Mouse (Mus musculus) heart, adult 11 months (tissue): ENCODE measurements around the gene Zfp341.

Experiments
- DNase-seq: peaks from one replicate; pipeline ENCODE4 v3.0.0; 2022

The Zfp341 gene

DNA sequence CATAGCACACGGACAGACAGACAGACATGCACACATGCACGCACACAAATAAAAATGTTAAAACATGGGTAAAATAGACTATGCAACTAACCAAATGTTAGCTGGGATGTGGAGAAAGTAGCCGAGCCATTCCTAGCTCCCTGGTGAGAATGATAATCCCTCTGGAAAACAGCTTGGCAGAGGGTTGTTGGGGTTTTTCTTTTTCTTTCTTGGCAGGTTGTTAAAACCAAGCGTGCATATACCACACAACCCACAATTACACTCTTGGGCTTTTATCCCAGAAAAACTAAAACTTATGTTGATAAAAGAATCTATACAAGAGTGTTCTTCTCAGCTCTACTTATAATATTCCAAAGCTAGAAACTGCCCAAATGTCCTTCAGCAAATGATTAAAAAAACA is 24.0 kb upstream of the Zfp341 start:
- no peak for DNase-seq

- DNase-seq = no peak
Observed at GRCm38 (mm10) chr2:154591239-154591638, 21.9 kb upstream of the Zfp341 start.

DNA sequence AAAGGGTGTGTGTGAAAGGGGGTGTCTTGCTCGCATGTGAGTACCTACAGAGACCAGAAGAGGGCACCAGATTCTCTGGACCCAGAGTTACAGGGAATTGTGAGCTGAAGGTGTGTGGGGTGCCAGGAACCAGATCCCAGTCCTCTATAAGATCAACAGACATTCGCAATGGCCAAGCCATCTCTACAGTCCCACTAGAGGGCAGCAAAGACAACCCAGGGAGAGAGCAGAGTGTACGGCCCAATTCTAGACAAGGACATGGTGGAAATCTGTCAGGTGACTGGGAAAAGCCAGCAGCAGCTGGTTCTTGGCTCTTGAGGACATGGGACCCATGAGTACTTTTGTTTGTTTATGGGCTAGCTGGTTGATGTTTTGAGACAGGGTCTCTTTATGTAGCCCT is 20.1 kb upstream of the Zfp341 start:
- no peak for DNase-seq

DNA sequence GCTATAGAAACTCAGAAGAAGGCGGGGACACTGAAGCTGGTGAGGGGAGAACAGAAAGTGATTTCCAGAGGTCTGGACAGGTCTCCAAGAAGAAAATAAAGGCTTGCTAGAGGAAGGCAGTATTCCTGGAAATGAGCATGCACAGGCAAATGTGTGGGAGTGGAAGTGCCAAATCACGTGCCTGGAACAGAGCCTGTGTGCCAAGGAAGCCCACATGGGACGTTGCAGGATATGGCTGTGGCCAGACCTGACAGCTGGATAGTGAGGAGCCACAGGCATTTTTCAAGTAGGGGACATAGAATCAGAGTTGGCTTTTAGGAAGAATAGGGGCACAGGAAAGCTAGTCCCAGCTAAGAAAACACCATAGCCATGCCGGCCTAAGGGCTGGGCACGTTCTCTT is 17.3 kb upstream of the Zfp341 start:
- no peak for DNase-seq

- DNase-seq = no peak
Observed at GRCm38 (mm10) chr2:154597399-154597798, 15.7 kb upstream of the Zfp341 start.

DNA sequence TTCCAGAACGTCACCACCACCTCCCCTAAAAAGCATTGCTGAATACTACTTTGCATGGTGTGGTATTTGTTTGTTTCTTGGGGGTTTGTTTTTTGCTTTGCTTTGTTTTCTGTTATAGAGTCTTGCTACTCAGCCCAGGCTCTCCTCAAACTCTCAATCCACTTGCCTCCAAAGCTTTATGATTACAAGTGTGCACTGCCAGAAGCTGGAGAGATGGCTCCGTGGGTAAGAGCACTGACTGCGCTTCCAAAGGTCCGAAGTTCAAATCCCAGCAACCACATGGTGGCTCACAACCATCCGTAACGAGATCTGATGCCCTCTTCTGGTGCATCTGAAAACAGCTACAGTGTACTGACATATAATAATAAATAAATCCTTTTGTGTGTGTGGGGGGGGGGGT is 12.5 kb upstream of the Zfp341 start:
- no peak for DNase-seq

DNA sequence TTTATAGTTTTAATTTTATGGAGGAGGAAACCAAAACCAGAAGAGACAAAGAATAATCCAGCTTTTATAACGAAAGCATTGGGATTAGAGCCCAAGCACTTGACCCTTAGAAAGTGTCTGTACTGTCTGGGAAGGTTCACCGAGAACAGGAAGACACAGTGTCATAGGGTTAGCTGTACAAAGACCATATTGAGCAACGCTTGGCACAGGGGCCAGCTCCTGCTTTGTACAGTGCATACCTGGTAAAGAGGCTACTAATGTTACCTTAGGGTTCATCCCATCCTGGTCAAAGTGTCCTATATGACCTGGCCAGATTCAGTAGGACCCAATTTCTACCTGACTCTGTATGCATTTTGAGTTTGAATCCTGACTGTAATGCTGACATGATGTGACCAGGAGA is 11.8 kb upstream of the Zfp341 start:
- no peak for DNase-seq

DNA sequence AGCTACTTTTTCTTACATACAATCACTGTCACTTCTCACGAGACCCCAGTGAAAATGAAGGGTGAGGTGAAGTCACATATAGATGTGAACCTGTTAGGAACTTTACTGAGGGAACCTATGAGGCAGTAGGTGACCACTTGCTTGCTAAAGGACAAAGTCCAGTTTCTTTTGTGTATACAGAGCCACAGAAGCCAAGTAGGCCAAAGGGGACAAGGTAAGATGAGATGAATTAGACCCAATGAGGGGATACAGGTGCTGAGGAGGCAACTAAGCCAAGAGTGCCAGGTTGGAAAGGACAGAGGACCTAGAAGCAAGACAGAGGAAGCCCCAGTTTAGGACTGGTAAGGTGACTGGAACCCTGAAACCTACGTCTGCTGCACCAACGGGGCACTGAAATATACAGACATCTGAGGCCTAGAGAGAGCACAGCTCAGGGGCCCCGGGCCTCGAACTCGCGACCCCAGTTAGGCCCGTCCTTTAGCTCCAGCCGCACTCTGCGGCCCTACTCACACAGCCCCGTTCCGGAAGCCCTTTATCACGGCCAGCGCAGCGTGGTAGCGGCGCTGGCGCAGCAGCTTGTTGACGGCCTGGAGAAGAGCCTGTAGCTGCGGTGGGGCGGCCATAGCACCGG is 10.0 kb upstream of the Zfp341 start:
- DNase-seq = no peak

DNA sequence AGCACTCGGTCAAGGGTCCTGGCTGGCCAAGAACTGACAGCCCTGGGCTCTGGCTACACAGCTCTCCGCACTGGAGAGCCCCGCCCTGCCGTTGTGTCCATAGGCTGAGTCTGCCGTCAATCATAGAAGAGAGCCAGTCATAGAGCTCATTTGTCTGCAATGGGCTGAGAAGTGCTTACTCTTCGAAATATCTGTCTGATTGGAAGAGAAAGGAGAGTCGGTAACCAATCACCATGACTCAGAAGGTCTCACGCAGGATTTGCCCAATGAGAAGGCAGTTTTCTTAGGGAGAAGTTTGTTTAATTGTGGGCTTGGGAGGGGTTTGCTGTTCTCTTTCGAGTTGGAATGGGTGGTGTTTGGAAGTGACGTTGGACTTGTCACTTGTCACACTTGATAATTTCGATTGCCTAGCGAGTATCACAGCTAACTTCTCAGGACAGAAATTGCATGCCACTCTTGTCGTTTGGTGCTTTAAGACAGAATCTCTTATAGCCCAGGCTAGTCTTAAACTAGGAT is 9.4 kb upstream of the Zfp341 start, which contains the start of gene Pxmp4:
Pxmp4 (minus strand) TSS at position 71 of the 516 bp plus-strand sequence.
- DNase-seq = peak; percentile 100

DNA sequence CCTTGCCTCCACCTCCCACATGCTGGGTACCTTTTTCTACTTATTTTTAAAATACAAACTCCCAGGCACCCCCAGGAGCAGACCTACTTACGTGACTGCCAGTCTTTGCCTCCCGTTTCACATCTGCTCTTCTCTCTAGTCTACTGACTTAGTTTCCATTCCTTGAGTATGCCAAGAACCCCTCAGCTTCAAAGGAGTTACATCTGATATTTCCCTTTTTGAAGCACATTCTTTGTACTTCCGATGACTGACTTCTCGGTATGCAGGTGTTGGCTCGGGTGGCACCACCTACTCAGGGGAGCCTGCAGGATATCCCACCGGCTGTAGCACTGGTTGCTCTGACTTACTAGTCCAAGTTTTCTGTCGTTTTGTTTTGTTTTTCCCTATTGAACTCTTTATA is 8.9 kb upstream of the Zfp341 start:
- DNase-seq = no peak

- no peak for DNase-seq
Observed at GRCm38 (mm10) chr2:154606965-154607364, 6.1 kb upstream of the Zfp341 start.

DNA sequence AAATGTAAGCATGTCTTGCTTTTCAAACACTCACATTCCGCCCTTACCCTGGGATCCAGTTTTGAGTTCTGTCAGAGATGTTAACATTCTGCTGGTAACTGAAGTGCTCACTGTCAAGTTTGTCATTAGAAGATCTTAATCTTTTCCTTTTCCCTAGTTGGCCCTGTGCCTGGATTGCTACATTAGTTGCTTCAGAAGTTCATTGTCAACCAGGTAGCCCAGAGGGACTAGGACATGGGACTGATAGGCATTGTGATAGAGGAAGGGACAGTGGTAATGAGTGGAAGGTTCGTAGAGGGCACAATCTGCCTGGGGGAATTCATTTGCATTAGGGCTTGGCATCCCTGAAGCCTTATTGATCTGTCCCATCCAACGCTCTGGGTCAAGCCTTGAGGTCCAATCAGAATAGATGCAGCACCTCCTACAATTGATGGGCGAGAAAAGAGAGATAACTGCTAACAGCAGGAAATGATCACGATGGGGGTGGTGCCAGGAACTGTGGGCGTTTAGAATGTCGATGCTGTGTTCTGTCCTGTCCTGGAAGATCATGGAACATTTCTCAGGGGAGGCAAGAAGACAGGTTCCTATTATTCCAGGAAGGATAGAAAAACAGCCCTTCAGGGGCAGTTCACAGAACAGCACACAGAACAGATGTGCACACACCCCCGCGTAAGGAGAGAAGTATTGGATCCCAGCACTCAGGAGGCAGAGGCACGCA is 3.9 kb upstream of the Zfp341 start:
- no peak for DNase-seq

DNA sequence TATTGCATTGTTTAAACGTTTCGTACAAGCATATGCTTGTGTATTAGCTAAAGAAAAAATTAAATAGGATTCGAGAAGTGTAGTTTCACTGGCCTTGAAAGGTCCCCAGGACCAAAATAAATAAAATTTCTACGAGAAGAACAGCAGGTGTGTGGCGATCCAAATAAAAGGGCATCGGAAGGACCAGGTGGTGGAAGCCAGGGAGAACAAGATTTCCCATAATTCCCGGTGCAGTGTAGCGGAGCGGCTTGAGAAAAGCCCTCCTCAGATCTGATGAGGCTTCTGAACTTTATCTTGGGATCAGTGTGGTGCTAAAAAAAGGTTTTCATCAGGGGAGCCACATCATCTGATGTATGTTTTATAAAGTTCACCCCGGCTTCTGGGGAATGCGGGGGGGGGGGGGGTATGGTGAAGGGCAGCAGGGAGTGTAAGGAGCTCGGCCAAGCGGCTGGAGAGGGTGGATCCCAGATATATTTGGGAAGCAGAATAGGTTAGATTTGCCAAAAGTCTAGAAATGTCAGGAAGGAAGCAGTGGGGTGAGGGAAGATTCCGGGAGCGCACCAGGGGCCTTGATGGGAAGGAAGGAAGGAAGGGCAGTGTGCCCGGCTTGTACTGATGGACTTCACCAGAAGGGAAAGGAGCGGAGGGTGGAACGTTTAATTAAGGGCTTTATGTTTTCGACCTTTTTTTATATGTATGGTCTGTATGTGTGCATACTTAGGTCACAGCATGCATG is 1.9 kb downstream of the Zfp341 start:
- peak; percentile 94 for DNase-seq

- no peak for DNase-seq
Observed at GRCm38 (mm10) chr2:154615674-154616073, 2.6 kb downstream of the Zfp341 start.

DNA sequence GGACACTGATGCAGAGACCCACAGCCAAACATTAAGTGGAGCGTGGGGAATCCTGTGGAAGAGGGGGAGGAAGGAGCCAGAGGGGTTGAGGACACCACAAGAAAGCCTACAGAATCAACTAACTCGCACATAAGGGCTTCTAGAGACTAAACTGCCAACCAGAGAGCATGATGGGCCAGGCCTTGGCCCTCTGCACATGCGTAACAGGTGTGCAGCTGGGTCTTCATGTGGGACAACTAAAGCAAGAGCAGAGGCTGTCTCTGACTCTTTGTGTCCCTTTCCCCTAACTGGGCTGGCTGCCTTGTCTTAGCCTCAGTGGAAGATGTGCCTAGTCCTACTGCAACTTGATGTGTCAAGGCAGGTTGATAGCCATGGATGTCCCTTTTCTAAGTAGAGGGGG is 4.0 kb downstream of the Zfp341 start:
- DNase-seq = no peak

DNA sequence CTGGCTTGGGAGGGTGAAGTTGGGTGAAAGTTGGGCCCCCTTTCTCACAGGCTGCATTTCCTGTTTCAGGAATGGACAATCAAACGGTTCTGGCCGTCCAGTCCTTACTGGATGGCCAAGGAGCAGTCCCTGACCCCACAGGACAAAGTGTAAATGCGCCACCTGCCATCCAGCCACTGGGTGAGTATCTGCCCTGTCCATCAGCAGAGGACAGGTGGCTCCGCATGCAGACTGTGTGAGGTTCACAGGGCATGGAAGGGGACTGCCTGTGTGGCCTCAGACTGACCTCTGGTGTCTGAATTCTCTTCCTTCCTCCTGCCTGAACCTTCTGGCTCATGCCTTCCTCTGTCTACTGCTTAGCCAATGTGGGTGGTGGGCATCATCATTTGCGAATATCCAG is 8.6 kb downstream of the Zfp341 start:
- DNase-seq = no peak

GRCm38 (mm10) chr2:154624137-154624536 is 11.0 kb downstream of the Zfp341 start:
- no peak for DNase-seq

- no peak for DNase-seq
Observed at GRCm38 (mm10) chr2:154630531-154630930, 17.4 kb downstream of the Zfp341 start.

- peak; percentile 68 for DNase-seq
Observed at GRCm38 (mm10) chr2:154632203-154632780, 19.2 kb downstream of the Zfp341 start.

GRCm38 (mm10) chr2:154633039-154633742 is 20.1 kb downstream of the Zfp341 start:
- no peak for DNase-seq

- DNase-seq = peak; percentile 80
Observed at GRCm38 (mm10) chr2:154633876-154634644, 21.0 kb downstream of the Zfp341 start.

DNA sequence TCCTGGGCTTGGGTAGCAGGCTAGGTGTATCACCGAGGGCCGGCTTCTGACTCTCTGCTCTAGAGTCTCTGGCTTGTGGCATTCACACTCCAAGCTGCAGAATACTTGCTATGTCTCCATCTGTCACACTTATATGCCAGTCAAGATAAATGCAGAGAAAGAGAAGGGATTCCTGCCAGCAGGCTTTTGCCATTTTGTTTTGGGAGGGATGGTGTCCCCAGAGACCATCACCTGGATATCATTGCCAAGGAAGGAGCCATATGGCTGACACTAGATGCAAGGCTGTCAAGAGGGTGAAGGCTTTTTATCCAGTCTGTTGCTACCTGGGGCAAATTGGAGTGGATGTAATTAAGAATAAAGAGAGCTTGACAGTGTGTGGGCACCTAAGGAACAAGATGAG is 22.7 kb downstream of the Zfp341 start:
- no peak for DNase-seq
